Mouse (Mus musculus) left cerebral cortex, adult 8-10 months (tissue): ENCODE measurements around the gene Gprc5d. TPM values are rescaled to one million over a fixed set of nuclear protein-coding genes. Genes with fewer than 3 reads are reported as not detected.

Experiments
- DNase-seq, 2 experiments: peaks; one replicate each; pipeline ENCODE4 v3.0.0; 2022; ENCODE audit warnings: low spot score in 2 of 2
- total RNA-seq, 4 experiments: library from RNA; stranded (reverse); gene quantifications; 2 replicates each; pipeline ENCODE4 v1.2.4; 2022

The Gprc5d gene
- total RNA-seq, 4 experiments from 2014 or later: 0.28 TPM; not detected in 3

- DNase-seq: no peak
Measured at GRCm38 (mm10) chr6:135136439-135137161, 18.5 kb upstream of the Gprc5d start.

- DNase-seq: no peak
Measured at GRCm38 (mm10) chr6:135135735-135136134, 17.7 kb upstream of the Gprc5d start.

GRCm38 (mm10) chr6:135133486-135133885, 15.4 kb upstream of the Gprc5d start:
- DNase-seq: no peak

- no peak for DNase-seq
Measured at GRCm38 (mm10) chr6:135133086-135133485, 15.0 kb upstream of the Gprc5d start.

GRCm38 (mm10) chr6:135124755-135125380, 6.8 kb upstream of the Gprc5d start:
- DNase-seq: no peak

- no peak for DNase-seq
Measured at GRCm38 (mm10) chr6:135116479-135116878, 1.6 kb downstream of the Gprc5d start.

GRCm38 (mm10) chr6:135113114-135113436, 5.0 kb downstream of the Gprc5d start:
- no peak for DNase-seq

- DNase-seq: no peak
Measured at GRCm38 (mm10) chr6:135112411-135113113, 5.5 kb downstream of the Gprc5d start.

- DNase-seq: no peak
Measured at GRCm38 (mm10) chr6:135107014-135107413, 11.1 kb downstream of the Gprc5d start.

- DNase-seq: no peak
Measured at GRCm38 (mm10) chr6:135102736-135103303, 15.3 kb downstream of the Gprc5d start.

- no peak for DNase-seq
Measured at GRCm38 (mm10) chr6:135100787-135101472, 17.2 kb downstream of the Gprc5d start.

- DNase-seq: peak; percentile 15 to 62
Measured at GRCm38 (mm10) chr6:135092798-135093470, 25.1 kb downstream of the Gprc5d start.

- DNase-seq: no peak
Measured at GRCm38 (mm10) chr6:135090661-135091060, 27.4 kb downstream of the Gprc5d start.

GRCm38 (mm10) chr6:135089786-135090185, 28.3 kb downstream of the Gprc5d start:
- DNase-seq: no peak

GRCm38 (mm10) chr6:135087721-135088451, 30.2 kb downstream of the Gprc5d start:
- DNase-seq: peak; percentile 33 to 83

GRCm38 (mm10) chr6:135085703-135086102, 32.4 kb downstream of the Gprc5d start:
- no peak for DNase-seq

GRCm38 (mm10) chr6:135083991-135084502, 34.0 kb downstream of the Gprc5d start:
- no peak for DNase-seq

- DNase-seq: no peak
Measured at GRCm38 (mm10) chr6:135078420-135078819, 39.7 kb downstream of the Gprc5d start.

- no peak for DNase-seq
Measured at GRCm38 (mm10) chr6:135076202-135076601, 41.9 kb downstream of the Gprc5d start.

GRCm38 (mm10) chr6:135074405-135074947, 43.6 kb downstream of the Gprc5d start:
- no peak for DNase-seq
